Mouse (Mus musculus): ENCODE results near the gene Olfr578.

Gene Olfr578

GRCm38 (mm10) chr7:102989224-102989623 is at the start of gene Olfr578:
Gene Olfr578 (minus strand): TSS chr7:102989324.
- no peak for DNase-seq (ENCODE audit: low read depth, low spot score)

GRCm38 (mm10) chr7:103037724-103038123 is 48.6 kb upstream of the Olfr578 start, which contains the start of gene Olfr582:
Gene Olfr582 (plus strand): TSS chr7:103038024.
- DNase-seq (ENCODE audit: low read depth, low spot score): no peak

GRCm38 (mm10) chr7:102975843-102976242 is 13.3 kb downstream of the Olfr578 start, which contains the start of gene Olfr577:
Gene Olfr577 (minus strand): TSS chr7:102975943.
- no peak for DNase-seq (ENCODE audit: low read depth, low spot score)

GRCm38 (mm10) chr7:102974399-102974798 is 14.7 kb downstream of the Olfr578 start:
- DNase-seq (ENCODE audit: low read depth, low spot score): no peak

- DNase-seq (ENCODE audit: low read depth, low spot score): no peak
These were observed 26.8 kb downstream of the Olfr578 start, which contains the start of gene Olfr576 for GRCm38 (mm10) chr7:102962360-102962759. Gene Olfr576 (plus strand): TSS chr7:102962660.

- no peak for DNase-seq (ENCODE audit: low read depth, low spot score)
These were observed 30.5 kb downstream of the Olfr578 start, which contains the start of gene Olfr575 for GRCm38 (mm10) chr7:102958593-102958992. Gene Olfr575 (minus strand): TSS chr7:102958775.

GRCm38 (mm10) chr7:102958137-102958536 is 31.0 kb downstream of the Olfr578 start:
- no peak for DNase-seq (ENCODE audit: low read depth, low spot score)

- DNase-seq (ENCODE audit: low read depth, low spot score): no peak
These were observed 38.4 kb downstream of the Olfr578 start for GRCm38 (mm10) chr7:102950732-102951131.

- no peak for DNase-seq (ENCODE audit: low read depth, low spot score)
These were observed 41.0 kb downstream of the Olfr578 start, which contains the start of gene Olfr574 for GRCm38 (mm10) chr7:102948167-102948566. Gene Olfr574 (plus strand): TSS chr7:102948467.

GRCm38 (mm10) chr7:102943417-102943816 is 45.7 kb downstream of the Olfr578 start:
- DNase-seq (ENCODE audit: low read depth, low spot score): no peak

- DNase-seq (ENCODE audit: low read depth, low spot score): no peak
These were observed 46.6 kb downstream of the Olfr578 start, which contains the start of gene Olfr573-ps1 for GRCm38 (mm10) chr7:102942475-102942874. Gene Olfr573-ps1 (minus strand): TSS chr7:102942575.

Data from R1 (cell line).